Mouse (Mus musculus) forebrain, embryonic 12.5 days (tissue): ENCODE data around the gene Cyp4a10. TPM values are rescaled to one million over a fixed set of nuclear protein-coding genes. Genes with fewer than 3 reads are reported as not detected.
"Not testable (repeated sequence)": the region's sequence is repeated elsewhere in the genome, so short reads cannot be mapped to it uniquely, and the experiment has no call there.

Experiments
- ATAC-seq: fragments of 200-750 bp; cut with Nextera tagmentation; 2 replicates; pipeline ENCODE4 v1.8.0; 2017; ENCODE audit warnings: moderate TSS enrichment; ENCODE audit not compliant: low FRiP score
- H3K27ac ChIP-seq: fragments of 300-500 bp; sonication (generic); 2 replicates; pipeline ENCODE4 v1.5.1; 2016; ENCODE audit warnings: mild to moderate bottlenecking
- H3K27me3 ChIP-seq: fragments of 300-500 bp; sonication (generic); 2 replicates; pipeline ENCODE4 v1.6.1; 2016; ENCODE audit warnings: mild to moderate bottlenecking
- H3K36me3 ChIP-seq: fragments of 300-500 bp; sonication (generic); replicated peaks from 2 replicates; pipeline ENCODE4 v1.6.1; 2016; ENCODE audit warnings: mild to moderate bottlenecking
- H3K4me1 ChIP-seq: fragments of 300-500 bp; sonication (generic); 2 replicates; pipeline ENCODE4 v1.6.1; 2016
- H3K4me2 ChIP-seq: fragments of 300-500 bp; sonication (generic); 2 replicates; pipeline ENCODE4 v1.6.1; 2016; ENCODE audit warnings: mild to moderate bottlenecking, moderate library complexity
- H3K4me3 ChIP-seq: fragments of 300-500 bp; sonication (generic); replicated peaks from 2 replicates; pipeline ENCODE4 v1.5.1; 2016; ENCODE audit warnings: mild to moderate bottlenecking
- H3K9ac ChIP-seq: fragments of 300-500 bp; sonication (generic); 2 replicates; pipeline ENCODE4 v1.6.1; 2016; ENCODE audit warnings: mild to moderate bottlenecking
- H3K9me3 ChIP-seq: fragments of 300-500 bp; sonication (generic); 2 replicates; pipeline ENCODE4 v1.6.1; 2016
- WGBS: fragments of 180-500 bp; shearing (Covaris S2); methylation state at CpG from one replicate; pipeline ENCODE4 v1.1.7; 2016; 5-methylcytosine and 5-hydroxymethylcytosine counted together
- polyA plus RNA-seq: library from polyadenylated mRNA; unstranded; fragments of >200 nt; fragmentation: Nextera tagmentation; extraction: Ambion mirVana; gene quantifications from 2 replicates; pipeline ENCODE4 v1.2.1, GENCODE M21; 2016

Cyp4a10 gene
- polyA plus RNA-seq, 1 experiment from 2014 or later: not detected

- Histone ChIP-seq H3K4me1 (no peaks in the 10 kb centered on the region), H3K27me3 (no peaks in the 10 kb centered on the region), H3K4me2 (no peak overlapping the region), H3K27ac (no peak overlapping the region), H3K4me3 (no peak overlapping the region), H3K36me3 (no peaks in the 10 kb centered on the region), H3K9me3 (no peaks in the 10 kb centered on the region), H3K9ac (no peak overlapping the region)
- WGBS: 51% methylated on average over 4 of the region's 4 CpGs
- no peak for ATAC-seq
Observed at GRCm38 (mm10) chr4:115557861-115558561, 39.9 kb downstream of the Cyp4a10 start.

- H3K4me1 ChIP-seq, H3K9me3 ChIP-seq, H3K4me3 ChIP-seq, H3K36me3 ChIP-seq, H3K4me2 ChIP-seq, H3K27ac ChIP-seq, H3K9ac ChIP-seq, ATAC-seq, H3K27me3 ChIP-seq: not testable (repeated sequence)
- WGBS: 53% methylated on average over 5 of the region's 5 CpGs
Observed at GRCm38 (mm10) chr4:115561236-115561635, 43.2 kb downstream of the Cyp4a10 start.

- WGBS: 83% methylated on average over 3 of the region's 3 CpGs
- H3K27ac ChIP-seq: no peak within 1 kb of the TSS
- no peaks in the 10 kb centered on the region for H3K36me3 ChIP-seq
- H3K4me2 ChIP-seq: no peak within 1 kb of the TSS
- ATAC-seq: no peak
- no peak within 1 kb of the TSS for H3K9ac ChIP-seq
- no peak within 1 kb of the TSS for H3K4me3 ChIP-seq
- H3K9me3 ChIP-seq: no peaks in the 10 kb centered on the region
- no peaks in the 10 kb centered on the region for H3K27me3 ChIP-seq
- no peaks in the 10 kb centered on the region for H3K4me1 ChIP-seq
Observed at GRCm38 (mm10) chr4:115563401-115563800, 45.3 kb downstream of the Cyp4a10 start, which contains the start of gene Cyp4a31. TSS of gene Cyp4a31 (plus strand) at chr4:115563649.

GRCm38 (mm10) chr4:115564469-115565225 lies 46.6 kb downstream of the Cyp4a10 start:
- H3K4me2 ChIP-seq, H3K27ac ChIP-seq, ATAC-seq, H3K4me3 ChIP-seq, H3K9me3 ChIP-seq, H3K9ac ChIP-seq, H3K36me3 ChIP-seq, H3K27me3 ChIP-seq, H3K4me1 ChIP-seq: not testable (repeated sequence)
- WGBS: 83% methylated on average over 6 of the region's 6 CpGs

GRCm38 (mm10) chr4:115575255-115575654 lies 57.2 kb downstream of the Cyp4a10 start:
- WGBS: 83% methylated on average over 3 of the region's 3 CpGs
- Histone ChIP-seq H3K4me1 (no peaks in the 10 kb centered on the region), H3K27ac (no peak overlapping the region), H3K4me3 (no peak overlapping the region), H3K36me3 (no peaks in the 10 kb centered on the region), H3K4me2 (no peak overlapping the region), H3K9me3 (no peaks in the 10 kb centered on the region), H3K9ac (no peak overlapping the region), H3K27me3 (no peaks in the 10 kb centered on the region)
- no peak for ATAC-seq

- ATAC-seq: no peak
- WGBS: 82% methylated on average over 2 of the region's 2 CpGs
- Histone ChIP-seq H3K9me3 (no peaks in the 10 kb centered on the region), H3K9ac (no peak overlapping the region), H3K4me2 (no peak overlapping the region), H3K27me3 (no peaks in the 10 kb centered on the region), H3K36me3 (no peaks in the 10 kb centered on the region), H3K4me3 (no peak overlapping the region), H3K27ac (no peak overlapping the region), H3K4me1 (no peaks in the 10 kb centered on the region)
Observed at GRCm38 (mm10) chr4:115575776-115576175, 57.7 kb downstream of the Cyp4a10 start.

- H3K4me3 ChIP-seq: no peak overlapping the region
- H3K4me1 ChIP-seq: no peaks in the 10 kb centered on the region
- H3K27ac ChIP-seq: no peak overlapping the region
- no peaks in the 10 kb centered on the region for H3K9me3 ChIP-seq
- ATAC-seq: no peak
- H3K9ac ChIP-seq: no peak overlapping the region
- H3K27me3 ChIP-seq: no peaks in the 10 kb centered on the region
- no peaks in the 10 kb centered on the region for H3K36me3 ChIP-seq
- no peak overlapping the region for H3K4me2 ChIP-seq
Observed at GRCm38 (mm10) chr4:115583036-115583435, 65.0 kb downstream of the Cyp4a10 start.

Other genes with a start within 250 kb of the Cyp4a10 start
- gene Cyp4a12a, start 219.2 kb upstream of the Cyp4a10 start, polyA plus RNA-seq: not detected in 2 replicates
- gene Cyp4a12b, start 106.6 kb upstream of the Cyp4a10 start, polyA plus RNA-seq: not detected in 2 replicates
- not detected in 2 replicates for gene Cyp4a30b, start 65.7 kb upstream of the Cyp4a10 start, polyA plus RNA-seq
- not detected in 2 replicates for gene Cyp4a14, start 22.1 kb upstream of the Cyp4a10 start, polyA plus RNA-seq
- gene Cyp4a31, start 45.4 kb downstream of the Cyp4a10 start, polyA plus RNA-seq: not detected in 2 replicates
- gene Cyp4a32, start 82.7 kb downstream of the Cyp4a10 start, polyA plus RNA-seq: not detected in 2 replicates
- gene Cyp4b1, start 129.5 kb downstream of the Cyp4a10 start, polyA plus RNA-seq: 0.17 and 0.28 TPM in 2 replicates
- 34.1 and 35.0 TPM in 2 replicates for gene Efcab14, start 219.5 kb downstream of the Cyp4a10 start, polyA plus RNA-seq